Mouse (Mus musculus) embryo, embryonic 9.5 days (tissue): ENCODE measurements around the gene Ror2.

Experiments used
- DNase-seq: peaks from one replicate; pipeline ENCODE4 v3.0.0-alpha.2; 2017; ENCODE audit errors: extremely low spot score

Gene Ror2

GRCm38 (mm10) chr13:53233826-53234786 is 51.8 kb downstream of the Ror2 start:
- peak; percentile 75 for DNase-seq

DNA sequence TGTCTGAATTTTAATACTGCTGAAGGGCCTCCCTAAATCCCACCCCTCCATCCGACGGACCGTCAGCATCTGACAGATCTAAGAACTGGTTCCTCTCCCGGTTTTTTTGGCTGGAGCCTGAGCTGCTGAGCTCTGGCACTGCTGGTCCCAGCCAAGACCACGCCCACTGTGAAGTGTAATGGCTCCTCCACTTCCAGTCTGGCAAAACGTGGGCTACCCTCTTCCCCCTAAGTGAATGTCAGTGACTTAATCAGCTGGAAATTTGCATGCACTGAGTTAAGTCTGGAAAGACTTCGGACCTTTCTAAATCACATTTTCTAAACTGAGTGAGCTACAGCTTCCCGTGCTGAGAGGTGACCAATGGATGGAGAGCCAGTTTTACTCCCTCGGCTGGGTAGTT is 52.5 kb downstream of the Ror2 start:
- peak; percentile 62 for DNase-seq

DNA sequence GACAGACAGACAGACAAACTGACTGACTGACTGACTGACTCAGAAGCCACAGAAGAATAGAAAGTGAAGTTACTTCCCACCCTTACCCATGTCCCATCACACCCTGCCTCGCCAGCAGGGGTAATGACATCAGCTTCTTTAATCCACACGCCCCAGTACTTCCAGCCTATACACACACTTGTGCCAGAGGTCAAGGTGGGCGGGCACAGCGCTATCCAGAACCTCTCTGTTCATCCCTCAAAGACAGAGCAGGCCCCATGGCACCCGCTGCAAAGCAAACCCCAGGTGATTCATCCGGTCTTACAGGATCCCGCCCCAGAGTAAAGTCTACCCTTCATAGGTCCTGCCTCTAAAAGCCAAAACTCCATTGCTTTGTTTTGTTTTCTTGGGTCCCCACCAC is 53.5 kb downstream of the Ror2 start:
- DNase-seq = peak; percentile 32

GRCm38 (mm10) chr13:53230446-53231161 is 55.3 kb downstream of the Ror2 start:
- peak; percentile 35 for DNase-seq

DNA sequence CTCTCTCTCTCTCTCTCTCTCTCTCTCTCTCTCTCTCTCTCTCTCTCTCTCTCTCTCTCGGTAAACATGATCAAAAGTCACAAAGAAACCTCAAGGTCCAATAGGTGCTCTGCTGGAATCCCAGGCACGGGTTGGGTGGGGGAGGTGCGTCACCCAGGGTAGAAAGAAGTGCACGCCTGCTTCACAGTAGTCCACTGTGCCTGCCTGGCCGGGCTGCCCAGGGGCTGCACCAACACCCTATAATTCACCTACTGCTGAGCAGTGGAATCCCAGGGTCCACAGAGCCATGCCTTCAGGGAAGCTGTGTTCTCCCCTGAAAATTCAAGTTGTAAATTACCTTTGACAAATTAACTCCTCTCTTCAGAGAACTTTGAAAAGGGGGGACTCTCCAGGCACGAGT is 58.9 kb downstream of the Ror2 start:
- DNase-seq = no peak

DNA sequence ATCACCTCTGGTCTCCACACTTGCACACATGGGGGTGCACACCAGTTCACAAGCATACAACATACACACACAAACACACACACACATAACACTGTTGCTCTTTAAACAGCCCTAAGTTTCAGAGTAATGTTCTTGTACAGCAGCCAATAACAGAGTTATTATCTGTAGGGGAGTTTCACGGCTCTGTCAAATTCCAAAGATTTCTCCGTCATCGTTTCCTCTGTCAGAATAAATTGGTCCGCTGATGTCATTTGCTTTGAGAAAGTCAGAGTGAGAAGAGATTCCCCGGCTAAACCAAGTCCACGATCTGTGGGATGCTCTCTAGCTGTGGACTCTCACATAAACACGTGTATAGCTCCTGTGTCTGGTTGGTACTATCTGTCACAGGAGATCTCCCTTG is 59.5 kb downstream of the Ror2 start:
- DNase-seq = no peak

DNA sequence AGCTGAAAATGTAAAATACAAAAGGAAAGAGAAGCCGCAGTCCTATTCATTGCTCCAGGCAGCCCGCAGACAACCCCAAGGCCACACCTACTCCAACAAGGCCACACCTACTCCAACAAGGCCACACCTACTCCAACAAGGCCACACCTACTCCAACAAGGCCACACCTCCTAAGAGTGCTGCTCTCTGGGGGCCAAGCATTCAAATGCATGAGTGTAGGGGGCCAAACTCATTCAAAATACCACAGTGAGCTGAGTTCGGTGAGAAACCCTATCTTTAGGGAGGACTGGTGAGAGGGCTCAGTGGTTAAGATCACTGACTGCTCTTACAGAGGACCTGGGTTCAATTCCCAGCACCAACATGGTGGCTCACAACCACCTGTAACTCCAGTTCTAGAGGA is 60.0 kb downstream of the Ror2 start:
- no peak for DNase-seq

DNA sequence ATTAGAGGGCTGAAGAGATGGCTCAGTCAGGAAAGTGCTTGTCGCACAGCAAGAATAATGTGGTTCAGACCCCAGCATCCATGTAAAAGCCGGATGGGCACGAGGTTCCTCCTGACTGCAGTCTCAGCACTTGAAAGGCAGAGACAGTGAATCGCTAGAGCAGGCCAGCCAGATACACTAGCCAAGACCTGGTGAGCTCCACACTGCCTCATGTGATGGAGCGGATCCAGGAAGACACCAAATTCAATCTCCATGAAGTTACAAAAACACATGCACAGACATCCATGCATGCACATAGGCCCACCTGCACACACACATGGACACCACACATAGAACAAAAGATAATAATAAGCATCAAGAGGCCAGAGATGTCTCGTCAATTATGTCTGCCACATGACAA is 64.7 kb downstream of the Ror2 start:
- DNase-seq = no peak

DNA sequence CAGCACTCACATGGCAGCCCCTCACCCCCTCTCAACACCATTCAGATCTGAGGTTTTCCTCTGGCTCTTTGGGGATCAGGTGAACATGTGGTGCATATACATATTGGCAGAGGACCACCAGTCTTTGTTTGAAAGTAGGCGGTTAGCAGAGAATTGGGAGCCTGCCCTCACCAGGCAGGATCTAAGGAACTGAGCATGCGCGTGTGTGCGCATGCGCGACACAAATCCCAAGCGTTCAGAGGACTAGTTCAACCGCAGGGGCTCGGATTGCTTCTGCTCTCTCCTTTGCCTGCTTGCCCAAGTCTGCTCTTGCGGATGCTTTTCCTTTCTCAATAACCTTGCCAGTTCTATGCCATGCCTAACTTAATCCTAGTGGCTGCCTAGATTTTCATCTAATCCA is 66.0 kb downstream of the Ror2 start:
- no peak for DNase-seq

DNA sequence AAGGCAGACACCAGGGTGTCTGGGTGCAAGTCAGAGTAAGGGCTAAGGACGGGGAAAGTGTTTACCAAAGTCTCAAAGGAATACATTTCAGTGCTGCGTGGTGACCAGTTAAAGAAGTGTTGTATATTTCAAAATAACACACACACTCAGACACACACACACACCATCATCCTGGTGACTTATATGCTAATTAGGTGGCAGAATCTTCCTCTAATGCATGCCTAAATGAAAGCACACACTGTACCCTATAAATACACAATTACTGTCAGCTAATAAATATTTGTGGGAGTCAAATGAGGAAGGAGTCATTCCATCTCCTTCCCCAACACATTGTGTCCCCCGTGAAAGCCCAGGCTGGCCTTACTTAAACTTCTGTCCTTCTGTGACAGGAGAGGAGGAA is 66.5 kb downstream of the Ror2 start:
- no peak for DNase-seq

DNA sequence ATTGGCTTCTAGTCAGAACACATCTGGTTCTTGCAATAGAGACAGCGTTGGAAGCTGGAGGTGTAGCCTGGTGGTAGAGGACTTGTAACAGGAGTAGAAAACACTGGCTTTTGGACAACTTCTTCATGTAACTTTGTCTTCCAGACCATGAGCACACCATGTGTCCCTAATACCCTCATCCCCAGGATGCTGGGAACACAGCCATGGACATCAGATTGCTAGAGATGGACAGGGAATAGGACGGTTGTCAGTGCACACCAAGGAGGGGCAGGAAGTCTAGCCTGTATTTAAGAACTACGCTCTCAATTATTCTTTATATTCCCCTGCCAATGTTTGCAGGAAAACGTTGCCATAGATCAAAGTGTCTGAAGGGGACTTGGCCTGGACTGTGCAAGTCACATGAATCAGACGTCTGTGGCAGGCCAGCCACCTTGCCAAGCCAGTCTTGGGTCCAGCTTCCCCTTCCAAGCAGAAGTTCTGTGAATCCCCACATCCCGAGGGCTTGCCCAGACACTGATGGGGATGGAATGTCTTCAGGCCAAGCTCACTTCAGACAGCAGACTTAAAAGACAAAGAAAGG is 68.4 kb downstream of the Ror2 start:
- DNase-seq = no peak

GRCm38 (mm10) chr13:53211971-53212733 is 73.8 kb downstream of the Ror2 start:
- peak; percentile 86 for DNase-seq

- DNase-seq = no peak
Measured at GRCm38 (mm10) chr13:53208556-53208955, 77.4 kb downstream of the Ror2 start.

DNA sequence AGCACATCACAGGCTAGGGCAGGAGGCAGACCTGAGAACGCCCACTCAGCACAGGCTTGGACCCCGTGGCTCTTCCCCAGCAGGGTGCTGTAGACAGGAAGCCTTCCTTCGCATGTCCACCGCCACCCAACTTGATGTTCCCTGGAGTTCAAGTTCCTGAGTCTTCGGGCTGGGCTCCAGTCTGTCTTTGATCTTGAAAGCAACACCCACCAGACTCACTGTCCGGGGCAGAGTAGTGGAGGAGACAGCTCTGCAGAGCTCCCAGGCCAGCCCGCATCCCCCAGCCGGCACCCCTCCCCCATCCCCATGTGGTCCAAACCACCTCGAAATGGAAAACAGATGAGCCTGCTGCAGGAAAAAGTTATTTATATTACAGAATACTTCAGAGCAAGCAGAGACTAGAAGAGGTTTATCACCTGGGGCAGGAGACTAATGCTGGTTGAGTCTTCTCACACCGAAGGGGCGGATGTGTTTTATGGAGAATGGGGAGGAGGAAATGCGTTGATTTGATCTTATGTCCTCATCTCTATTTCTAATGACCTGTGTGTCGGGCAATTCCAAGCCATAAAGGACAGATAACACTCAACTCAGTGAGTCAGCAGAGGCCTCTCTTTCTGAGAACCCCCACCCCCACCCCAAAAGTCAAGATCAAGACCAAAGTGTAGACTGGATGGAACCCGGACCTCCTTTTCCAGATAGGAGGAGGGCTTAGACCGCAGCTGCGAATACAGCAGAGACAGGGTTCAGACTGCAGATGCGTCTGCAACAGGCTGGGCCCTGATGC is 80.6 kb downstream of the Ror2 start:
- DNase-seq = peak; percentile 74

GRCm38 (mm10) chr13:53202439-53202830 is 83.5 kb downstream of the Ror2 start:
- DNase-seq = no peak

- peak; percentile 68 for DNase-seq
Measured at GRCm38 (mm10) chr13:53201628-53202438, 84.1 kb downstream of the Ror2 start.

- DNase-seq = no peak
Measured at GRCm38 (mm10) chr13:53200121-53200520, 85.8 kb downstream of the Ror2 start.

GRCm38 (mm10) chr13:53199262-53199661 is 86.7 kb downstream of the Ror2 start:
- no peak for DNase-seq

GRCm38 (mm10) chr13:53196690-53197089 is 89.2 kb downstream of the Ror2 start:
- no peak for DNase-seq
